Mouse (Mus musculus) megakaryocyte, embryonic 14.5 days (primary cell): Measurements from ENCODE around the gene Olfr97. TPM values are rescaled to one million over a fixed set of nuclear protein-coding genes. Genes with fewer than 3 reads are reported as not detected.

Experiments used
- H3K27me3 ChIP-seq: replicated peaks from 2 replicates; pipeline ENCODE3; 2012; ENCODE audit warnings: inconsistent platforms
- H3K36me3 ChIP-seq: replicated peaks from 2 replicates; pipeline ENCODE3; 2012; ENCODE audit warnings: low read length, inconsistent platforms, mixed read lengths
- H3K4me1 ChIP-seq: 2 replicates; pipeline ENCODE4 v1.6.1; 2012; ENCODE audit warnings: inconsistent platforms
- H3K4me3 ChIP-seq: replicated peaks from 2 replicates; pipeline ENCODE3; 2012; ENCODE audit warnings: moderate library complexity, mild to moderate bottlenecking, inconsistent platforms
- H3K9me3 ChIP-seq: 2 replicates; pipeline ENCODE4 v1.6.1; 2012; ENCODE audit warnings: inconsistent platforms
- FLI1 ChIP-seq: IDR thresholded peaks from 2 replicates; pipeline ENCODE4 v1.6.1; 2012; ENCODE audit warnings: low read length, inconsistent platforms, mixed read lengths
- GATA1 ChIP-seq: IDR thresholded peaks from 3 replicates; pipeline ENCODE4 v1.6.1; 2012; ENCODE audit warnings: mixed read lengths, low read length, inconsistent platforms, borderline replicate concordance
- polyA plus RNA-seq: library from polyadenylated mRNA; stranded (reverse); fragments of >175 nt; gene quantifications from 2 replicates; pipeline ENCODE4 v1.2.3, GENCODE M21; 2012; ENCODE audit warnings: low replicate concordance; ENCODE audit not compliant: insufficient read depth

Olfr97 gene
- polyA plus RNA-seq, 1 experiment: not detected

- Histone ChIP-seq H3K36me3 (no peaks in the 10 kb centered on the region), H3K27me3 (peaks cover 49% of the 10 kb centered on the region), H3K4me3 (no peak within 1 kb of the TSS), H3K9me3 (peaks cover 6% of the 10 kb centered on the region; the same call in 1 of the 2 replicates), H3K4me1 (peaks cover 10% of the 10 kb centered on the region)
- no peak for TF ChIP-seq GATA1
- no peak for TF ChIP-seq FLI1
These were observed 36.2 kb downstream of the Olfr97 start, which contains the start of gene Olfr94 for GRCm38 (mm10) chr17:37200894-37201293. Gene Olfr94 (minus strand): TSS chr17:37200994.

GRCm38 (mm10) chr17:37196845-37197724 lies 40.0 kb downstream of the Olfr97 start:
- H3K4me1 ChIP-seq: peaks cover 10% of the 10 kb centered on the region
- H3K36me3 ChIP-seq: no peaks in the 10 kb centered on the region
- H3K4me3 ChIP-seq: peak overlapping the region; percentile 87
- H3K27me3 ChIP-seq: peaks cover 59% of the 10 kb centered on the region
- peaks cover 6% of the 10 kb centered on the region; the same call in 1 of the 2 replicates for H3K9me3 ChIP-seq
- TF ChIP-seq FLI1 (no peak), GATA1 (no peak)

GRCm38 (mm10) chr17:37194782-37195181 lies 42.3 kb downstream of the Olfr97 start:
- H3K27me3 ChIP-seq: peaks cover 48% of the 10 kb centered on the region
- H3K4me3 ChIP-seq: no peak overlapping the region
- TF ChIP-seq GATA1: no peak
- TF ChIP-seq FLI1: no peak
- peaks cover 6% of the 10 kb centered on the region; the same call in 1 of the 2 replicates for H3K9me3 ChIP-seq
- H3K36me3 ChIP-seq: no peaks in the 10 kb centered on the region
- H3K4me1 ChIP-seq: peaks cover 10% of the 10 kb centered on the region

GRCm38 (mm10) chr17:37193656-37194055 lies 43.5 kb downstream of the Olfr97 start, which contains the start of gene Ubd:
Gene Ubd (plus strand): TSS chr17:37193892.
- TF ChIP-seq FLI1: no peak
- no peak for TF ChIP-seq GATA1
- peaks cover 45% of the 10 kb centered on the region for H3K27me3 ChIP-seq
- H3K9me3 ChIP-seq: peaks cover 6% of the 10 kb centered on the region; the same call in 1 of the 2 replicates
- no peaks in the 10 kb centered on the region for H3K36me3 ChIP-seq
- H3K4me1 ChIP-seq: peaks cover 10% of the 10 kb centered on the region
- no peak within 1 kb of the TSS for H3K4me3 ChIP-seq

- no peak for TF ChIP-seq GATA1
- no peak for TF ChIP-seq FLI1
- peaks cover 38% of the 10 kb centered on the region for H3K27me3 ChIP-seq
- peaks cover 10% of the 10 kb centered on the region for H3K4me1 ChIP-seq
- no peak overlapping the region for H3K4me3 ChIP-seq
- peaks cover 6% of the 10 kb centered on the region; the same call in 1 of the 2 replicates for H3K9me3 ChIP-seq
- no peaks in the 10 kb centered on the region for H3K36me3 ChIP-seq
These were observed 44.1 kb downstream of the Olfr97 start for GRCm38 (mm10) chr17:37193032-37193431.

- Histone ChIP-seq H3K4me1 (no peaks in the 10 kb centered on the region), H3K4me3 (no peak overlapping the region), H3K9me3 (no peaks in the 10 kb centered on the region), H3K27me3 (peaks cover 16% of the 10 kb centered on the region), H3K36me3 (no peaks in the 10 kb centered on the region)
- TF ChIP-seq FLI1 (no peak), GATA1 (no peak)
These were observed 46.4 kb downstream of the Olfr97 start for GRCm38 (mm10) chr17:37190711-37191110.

GRCm38 (mm10) chr17:37185474-37185873 lies 51.7 kb downstream of the Olfr97 start:
- peak overlapping the region; percentile 84 for H3K4me3 ChIP-seq
- no peak for TF ChIP-seq FLI1
- no peak for TF ChIP-seq GATA1
- peaks cover 2% of the 10 kb centered on the region for H3K27me3 ChIP-seq
- no peaks in the 10 kb centered on the region for H3K36me3 ChIP-seq
- no peaks in the 10 kb centered on the region for H3K9me3 ChIP-seq
- peaks cover 4% of the 10 kb centered on the region for H3K4me1 ChIP-seq

Other genes with a start within 250 kb of the Olfr97 start
- not detected in 2 replicates for gene H2-M5, start 247.8 kb downstream of the Olfr97 start, polyA plus RNA-seq
- gene Zfp57, start 236.2 kb downstream of the Olfr97 start, polyA plus RNA-seq: 3.5 TPM in 1 of 2 replicates, not detected in the other
- not detected in 2 replicates for gene Mog, start 213.9 kb downstream of the Olfr97 start, polyA plus RNA-seq
- gene Gabbr1, start 191.4 kb downstream of the Olfr97 start, polyA plus RNA-seq: 1.6 and 1.7 TPM in 2 replicates
- not detected in 2 replicates for gene Olfr90, start 148.8 kb downstream of the Olfr97 start, polyA plus RNA-seq
- not detected in 2 replicates for gene Olfr91, start 139.1 kb downstream of the Olfr97 start, polyA plus RNA-seq
- gene Olfr92, start 117.2 kb downstream of the Olfr97 start, polyA plus RNA-seq: not detected in 2 replicates
- not detected in 2 replicates for gene Olfr93, start 75.8 kb downstream of the Olfr97 start, polyA plus RNA-seq
- not detected in 2 replicates for gene Ubd, start 43.4 kb downstream of the Olfr97 start, polyA plus RNA-seq
- not detected in 2 replicates for gene Olfr94, start 36.3 kb downstream of the Olfr97 start, polyA plus RNA-seq
- not detected in 2 replicates for gene Olfr95, start 24.2 kb downstream of the Olfr97 start, polyA plus RNA-seq
- gene Olfr96, start 17.2 kb downstream of the Olfr97 start, polyA plus RNA-seq: not detected in 2 replicates
- not detected in 2 replicates for gene Olfr98, start 26.4 kb upstream of the Olfr97 start, polyA plus RNA-seq
- gene H2-M3, start 32.9 kb upstream of the Olfr97 start, polyA plus RNA-seq: 0.82 TPM in 1 of 2 replicates, not detected in the other
- gene Olfr99, start 46.1 kb upstream of the Olfr97 start, polyA plus RNA-seq: not detected in 2 replicates
- gene Olfr101, start 67.0 kb upstream of the Olfr97 start, polyA plus RNA-seq: not detected in 2 replicates
- gene Olfr102, start 79.7 kb upstream of the Olfr97 start, polyA plus RNA-seq: not detected in 2 replicates
- gene Olfr103, start 102.4 kb upstream of the Olfr97 start, polyA plus RNA-seq: not detected in 2 replicates
- gene Olfr104-ps, start 122.3 kb upstream of the Olfr97 start, polyA plus RNA-seq: 0.86 TPM in 1 of 2 replicates, not detected in the other
- gene Olfr105-ps, start 141.7 kb upstream of the Olfr97 start, polyA plus RNA-seq: not detected in 2 replicates
- not detected in 2 replicates for gene Olfr106-ps, start 153.1 kb upstream of the Olfr97 start, polyA plus RNA-seq
- gene Olfr107, start 161.9 kb upstream of the Olfr97 start, polyA plus RNA-seq: not detected in 2 replicates
- gene Olfr108, start 208.2 kb upstream of the Olfr97 start, polyA plus RNA-seq: not detected in 2 replicates
- gene Olfr109, start 221.6 kb upstream of the Olfr97 start, polyA plus RNA-seq: not detected in 2 replicates
- gene H2-M2, start 246.2 kb upstream of the Olfr97 start, polyA plus RNA-seq: 0.08 TPM in 1 of 2 replicates, not detected in the other